Mouse (Mus musculus): ENCODE measurements at regions not wholly inside any gene's neighbourhood (a gene's known extent, or its start where the extent isn't known, plus 50 kb on each side); places are given as distances from the start of the nearest gene placed in this dataset.
A peak's percentile ranks its signal among the peaks of the same experiment; 100 is the strongest.

DNA sequence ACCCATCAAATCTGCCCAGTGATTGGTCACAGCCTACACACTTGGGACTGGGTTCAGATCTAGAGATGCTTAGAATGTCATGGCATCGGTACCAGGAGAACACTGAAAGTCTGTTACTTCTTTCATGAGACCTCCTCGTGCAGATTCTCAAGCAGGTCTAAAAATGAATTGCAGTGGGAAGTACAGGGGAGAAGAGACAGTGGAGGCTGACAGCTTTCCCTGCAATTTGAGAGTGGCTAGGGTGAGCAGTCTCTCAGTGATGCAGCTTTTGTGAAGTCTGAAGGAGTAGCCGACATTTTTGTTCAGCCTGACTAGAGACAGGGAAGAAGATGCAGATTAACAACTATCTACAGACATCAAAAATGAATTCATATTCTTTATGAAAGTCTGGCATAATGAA lies 112.5 kb downstream of the Fam198b start:
- intact Hi-C loops (cut with DNase I) = no loop called here

GRCm38 (mm10) chr3:80002335-80002734 lies 118.0 kb downstream of the Fam198b start:
- no peak for DNase-seq (ENCODE audit: low spot score)
- intact Hi-C loops (cut with DNase I) = no loop called here

More for the DNA sequence above, 112.5 kb downstream of the Fam198b start:
- DNase-seq (ENCODE audit: low spot score) = no peak

DNA sequence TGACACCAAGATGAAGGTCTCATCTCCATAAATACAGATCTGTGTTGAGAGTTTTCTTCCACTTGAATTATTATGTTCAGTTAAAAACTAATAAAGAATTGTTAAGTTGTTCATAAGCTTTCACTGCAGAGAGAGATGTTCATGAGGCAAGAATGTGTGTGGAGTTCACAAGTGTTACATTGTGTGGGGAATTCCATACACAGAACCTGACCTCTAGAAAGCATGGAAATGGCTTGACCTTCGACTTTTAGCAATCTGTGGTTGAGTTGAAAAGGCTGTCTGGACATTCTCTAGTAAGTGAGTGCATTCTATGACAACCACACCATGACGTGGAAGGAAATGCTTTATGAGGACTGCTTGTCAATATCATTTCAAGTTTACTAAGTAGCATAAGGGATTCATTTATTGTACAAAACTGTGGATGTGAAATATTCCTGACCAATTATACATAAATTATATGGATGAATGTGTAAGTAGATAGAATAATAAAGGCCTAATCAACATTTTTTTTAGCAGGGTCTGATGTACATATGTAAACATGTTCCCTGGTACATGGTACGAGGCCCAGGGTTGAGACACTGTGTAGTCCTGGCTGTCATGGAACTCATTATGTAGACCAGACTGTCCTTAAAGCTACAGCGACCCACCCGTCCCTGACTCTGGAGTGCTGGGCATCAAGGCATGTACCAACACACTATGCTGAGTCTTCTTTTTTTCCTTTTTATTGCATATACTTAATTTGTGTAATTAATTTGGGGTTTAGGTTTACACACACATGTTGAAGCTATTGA lies 119.2 kb downstream of the Fam198b start:
- no peak for DNase-seq (ENCODE audit: low spot score)
- intact Hi-C loops (cut with DNase I) = no loop called here

- intact Hi-C loops (cut with DNase I) = no loop called here
- no peak for DNase-seq (ENCODE audit: low spot score)
Observed at GRCm38 (mm10) chr3:80004556-80004955, 120.2 kb downstream of the Fam198b start.

- peak; percentile 26 for DNase-seq (ENCODE audit: low spot score)
- intact Hi-C loops (cut with DNase I) = loop anchor here (5.0 kb wide), 2 partner anchors 37 to 118 kb away; no protein-coding TSS in a partner anchor
Observed at GRCm38 (mm10) chr3:80004966-80005365, 120.6 kb downstream of the Fam198b start.

GRCm38 (mm10) chr3:80005371-80005770 lies 121.0 kb downstream of the Fam198b start:
- intact Hi-C loops (cut with DNase I) = loop anchor here (5.0 kb wide), 2 partner anchors 37 to 118 kb away; no protein-coding TSS in a partner anchor

DNA sequence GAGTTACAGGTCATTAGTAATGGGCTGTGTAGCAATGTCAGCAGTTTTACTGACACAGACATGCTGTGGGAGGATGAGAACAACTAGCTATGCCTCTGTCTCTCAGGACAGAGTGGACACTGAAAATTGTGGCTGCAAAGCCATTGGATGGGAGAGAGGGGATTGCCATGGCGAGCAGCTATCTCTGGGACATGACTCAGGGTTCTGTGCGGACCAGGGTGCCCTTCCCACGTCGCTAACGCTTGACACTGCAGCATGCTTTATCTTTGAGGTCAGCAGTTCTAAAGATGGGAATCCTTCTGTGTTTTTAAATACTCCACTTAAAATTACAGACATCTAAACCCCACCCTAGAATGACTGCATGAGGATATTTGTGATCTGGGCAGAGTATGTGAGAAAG lies 121.9 kb downstream of the Fam198b start:
- intact Hi-C loops (cut with DNase I) = loop anchor here (5.0 kb wide), 2 partner anchors 36 to 119 kb away; no protein-coding TSS in a partner anchor
- DNase-seq (ENCODE audit: low spot score) = no peak

More at GRCm38 (mm10) chr3:80005371-80005770, 121.0 kb downstream of the Fam198b start:
- no peak for DNase-seq (ENCODE audit: low spot score)

- intact Hi-C loops (cut with DNase I) = loop anchor here (5.0 kb wide), 2 partner anchors 35 to 120 kb away; no protein-coding TSS in a partner anchor
- DNase-seq (ENCODE audit: low spot score) = no peak
Observed at GRCm38 (mm10) chr3:80007006-80007405, 122.7 kb downstream of the Fam198b start.

- intact Hi-C loops (cut with DNase I) = loop anchor here (5.0 kb wide), 2 partner anchors 33 to 122 kb away; no protein-coding TSS in a partner anchor
- DNase-seq (ENCODE audit: low spot score) = no peak
Observed at GRCm38 (mm10) chr3:80009275-80009674, 124.9 kb downstream of the Fam198b start.

- intact Hi-C loops (cut with DNase I) = no loop called here
- DNase-seq (ENCODE audit: low spot score) = no peak
Observed at GRCm38 (mm10) chr3:80025795-80026194, 141.5 kb downstream of the Fam198b start.

DNA sequence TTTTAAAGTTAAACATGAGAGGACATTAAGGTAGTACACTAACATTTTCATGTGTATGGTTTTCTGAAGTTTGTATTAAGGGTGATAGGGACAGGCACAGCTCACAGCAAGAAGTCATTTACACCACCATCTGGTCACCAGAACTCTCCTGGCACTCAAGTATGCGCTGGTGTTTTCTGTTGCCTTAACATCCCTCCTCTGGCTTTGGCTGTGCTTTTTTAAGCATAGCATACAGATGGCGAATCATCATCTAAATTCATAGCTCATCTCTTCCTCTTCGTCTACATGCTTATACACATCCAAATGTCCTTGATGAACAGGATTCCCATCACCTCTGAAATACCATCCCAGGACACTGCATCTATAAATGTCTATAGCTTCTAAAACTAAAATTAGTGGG lies 148.7 kb downstream of the Fam198b start:
- no peak for DNase-seq (ENCODE audit: low spot score)
- intact Hi-C loops (cut with DNase I) = no loop called here

DNA sequence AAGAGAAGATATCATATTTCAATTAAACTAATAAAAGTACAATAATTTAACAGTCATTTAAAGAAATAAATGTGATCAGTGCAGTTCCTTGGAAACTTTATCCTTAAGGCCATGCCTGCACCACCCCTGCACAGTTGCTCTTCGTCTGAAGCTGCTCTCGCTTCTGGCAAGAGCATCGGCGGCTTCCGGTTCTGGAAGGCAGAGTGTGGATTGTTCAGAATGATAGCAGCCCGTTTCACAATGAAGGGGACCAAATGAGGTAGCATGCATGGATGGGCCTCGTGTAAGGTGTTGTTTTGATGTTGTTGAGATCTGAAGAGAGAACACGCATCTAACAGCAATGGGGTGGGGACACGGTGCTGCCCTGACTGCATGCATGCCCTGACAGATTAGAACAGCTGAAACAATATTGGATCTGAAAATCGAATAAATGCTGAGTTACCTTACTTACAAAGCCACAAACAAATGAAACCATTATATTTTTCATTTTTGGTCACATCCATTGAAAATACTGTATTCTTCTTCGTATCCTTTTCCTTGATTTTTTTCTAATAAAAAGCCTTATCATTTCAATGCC lies 154.3 kb downstream of the Fam198b start:
- peak; percentile 11 for DNase-seq (ENCODE audit: low spot score)
- intact Hi-C loops (cut with DNase I) = no loop called here

DNA sequence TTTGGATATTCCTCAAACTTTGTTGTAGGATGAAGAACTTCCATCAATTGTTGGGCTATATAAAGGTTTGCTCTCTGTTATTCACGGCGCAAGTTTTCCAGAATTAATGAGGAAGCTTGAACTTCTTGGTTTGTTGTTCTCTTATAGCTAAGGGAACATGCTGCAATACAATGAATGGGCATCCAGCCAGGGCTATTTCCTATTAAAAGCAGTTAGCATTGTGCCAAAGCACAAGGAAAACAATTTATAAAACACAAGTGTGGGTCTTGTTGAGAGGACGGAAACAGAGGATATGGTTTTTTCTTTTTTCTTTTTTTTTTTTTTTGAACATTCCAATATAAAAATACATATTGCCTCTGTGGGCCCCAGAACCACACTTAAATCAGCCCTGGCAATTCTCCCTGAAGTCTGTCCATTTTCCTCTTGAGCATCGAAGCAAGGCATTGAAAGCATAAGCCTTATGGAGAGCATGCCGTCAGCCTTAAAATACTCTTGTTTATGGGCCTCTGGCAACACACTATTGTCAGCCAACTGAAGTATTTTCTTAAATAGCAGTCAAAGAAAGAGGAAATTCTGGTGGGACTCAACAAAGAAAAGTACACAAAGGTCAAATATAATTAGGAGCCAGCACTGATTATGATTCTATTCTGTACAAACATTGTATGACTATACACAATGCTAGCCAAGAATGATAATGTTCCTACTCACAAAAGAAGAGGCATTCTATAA lies 158.6 kb downstream of the Fam198b start:
- DNase-seq (ENCODE audit: low spot score) = peak; percentile 23
- intact Hi-C loops (cut with DNase I) = loop anchor here (5.0 kb wide), 1 partner anchor 36 kb away; no protein-coding TSS in a partner anchor

- no peak for DNase-seq (ENCODE audit: low spot score)
- intact Hi-C loops (cut with DNase I) = no loop called here
Observed at GRCm38 (mm10) chr3:80049495-80050225, 165.3 kb downstream of the Fam198b start.

DNA sequence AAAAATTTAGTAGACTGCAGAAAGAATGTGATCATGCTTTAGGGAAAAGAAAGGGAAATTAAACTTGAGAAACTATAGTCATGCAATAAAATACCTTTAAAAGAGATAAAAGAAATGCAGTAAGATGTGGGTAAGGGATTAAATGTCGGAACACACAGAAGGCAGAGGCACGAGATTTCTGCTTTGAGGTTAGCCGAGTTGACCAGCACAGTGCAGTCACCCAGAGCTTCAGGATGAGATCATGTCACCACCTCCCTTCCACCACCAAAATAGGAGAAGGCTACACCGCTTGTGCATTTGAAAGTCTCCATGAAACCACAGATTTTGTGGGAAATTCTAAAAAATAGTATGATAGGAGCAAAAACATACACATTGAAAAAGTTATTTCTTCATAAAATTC lies 166.6 kb downstream of the Fam198b start:
- intact Hi-C loops (cut with DNase I) = no loop called here
- DNase-seq (ENCODE audit: low spot score) = no peak

GRCm38 (mm10) chr3:80051963-80052362 lies 167.6 kb downstream of the Fam198b start:
- peak; percentile 3 for DNase-seq (ENCODE audit: low spot score)
- intact Hi-C loops (cut with DNase I) = no loop called here

GRCm38 (mm10) chr3:80052879-80053278 lies 168.5 kb downstream of the Fam198b start:
- peak; percentile 43 for DNase-seq (ENCODE audit: low spot score)
- intact Hi-C loops (cut with DNase I) = no loop called here

DNA sequence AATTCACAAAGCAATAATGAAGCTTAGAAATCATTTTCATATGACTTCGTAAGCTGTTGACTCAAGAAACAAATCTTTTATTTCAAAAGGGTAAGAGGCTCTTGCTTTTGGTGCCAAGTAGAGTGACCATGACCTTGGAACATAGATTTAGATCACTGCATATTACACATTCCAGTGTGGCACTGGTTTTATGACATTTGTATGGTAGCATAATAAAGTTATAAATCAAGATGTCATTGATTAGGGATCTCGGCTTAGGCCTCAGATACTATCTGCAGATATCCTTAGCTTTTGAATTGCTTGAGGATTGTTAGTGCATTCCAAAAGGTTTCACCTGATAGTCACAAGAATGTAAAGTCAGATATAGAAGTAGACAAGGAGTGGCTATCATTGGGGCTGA lies 169.1 kb downstream of the Fam198b start:
- no peak for DNase-seq (ENCODE audit: low spot score)
- intact Hi-C loops (cut with DNase I) = no loop called here

DNA sequence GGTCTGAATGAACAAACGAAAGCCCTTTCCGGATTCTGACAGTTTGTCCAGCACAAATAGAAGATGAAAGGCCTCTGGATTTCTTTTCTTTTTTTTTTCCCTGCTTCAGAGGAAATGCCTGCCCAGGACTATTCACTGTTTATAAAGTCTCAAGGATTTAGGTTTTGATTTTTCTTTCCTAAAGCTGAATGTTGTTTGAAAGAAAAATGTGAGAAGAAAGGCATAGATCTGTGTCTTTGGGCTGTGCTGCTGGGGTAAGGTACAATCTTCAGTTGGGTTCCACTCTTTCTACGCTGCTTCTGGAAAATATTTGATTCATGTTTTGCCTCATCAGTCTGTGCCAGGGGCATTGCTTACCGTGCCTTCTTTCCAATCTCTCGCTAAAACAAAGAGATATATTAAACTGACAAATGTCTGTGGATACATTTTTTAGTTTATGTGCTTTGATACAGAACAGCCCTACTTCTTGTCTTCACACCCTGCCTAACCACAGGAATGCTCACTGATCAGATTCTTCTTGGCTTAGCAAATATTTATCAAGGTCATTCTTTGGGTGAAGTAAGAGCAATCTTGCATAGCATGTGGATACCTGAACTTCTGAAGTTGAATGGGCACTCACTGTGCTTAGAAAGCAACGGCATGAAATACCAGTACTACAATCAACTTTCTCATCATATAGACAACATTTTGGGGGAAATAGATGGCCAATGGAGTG lies 172.5 kb downstream of the Fam198b start:
- intact Hi-C loops (cut with DNase I) = loop anchor here (5.0 kb wide), 1 partner anchor 79 kb away; no protein-coding TSS in a partner anchor
- DNase-seq (ENCODE audit: low spot score) = no peak
